Mouse (Mus musculus) small intestine, adult 2 months (tissue): Measurements from ENCODE around the gene Col6a4.

Experiments
- CTCF ChIP-seq: fragments of 200-500 bp; IDR thresholded peaks from 2 replicates; pipeline ENCODE4 v1.5.1; 2012; ENCODE audit warnings: low read depth, mild to moderate bottlenecking, control low read depth, inconsistent platforms, low read length, moderate library complexity, mixed read lengths; ENCODE audit not compliant: insufficient replicate concordance, insufficient read length; ENCODE audit errors: extremely low read depth
- POLR2A ChIP-seq: fragments of 200-500 bp; IDR thresholded peaks from 2 replicates; pipeline ENCODE4 v1.6.1; 2012; ENCODE audit warnings: low read depth, mild to moderate bottlenecking, control low read depth, inconsistent platforms, low read length, moderate library complexity

GRCm38 (mm10) chr9:105973736-105974135 lies 122.8 kb downstream of the Col6a4 start:
- TF ChIP-seq POLR2A (no peak), CTCF (no peak)
